Mouse (Mus musculus) thymus, adult 2 months (tissue): ENCODE measurements around the gene Mdh1.

ENCODE experiments used
- CTCF ChIP-seq: fragments of 200-500 bp; IDR thresholded peaks from 2 replicates; pipeline ENCODE4 v1.5.1; 2012; ENCODE audit warnings: mild to moderate bottlenecking, control low read depth, low read length, moderate library complexity, borderline replicate concordance; ENCODE audit not compliant: control insufficient read depth, poor library complexity, insufficient read depth; ENCODE audit errors: extremely low read depth
- POLR2A ChIP-seq: fragments of 200-500 bp; IDR thresholded peaks from 2 replicates; pipeline ENCODE4 v1.6.1; 2012; ENCODE audit warnings: mild to moderate bottlenecking, low read length, control low read depth, moderate library complexity; ENCODE audit not compliant: control insufficient read depth, poor library complexity, insufficient read depth; ENCODE audit errors: extremely low read depth

DNA sequence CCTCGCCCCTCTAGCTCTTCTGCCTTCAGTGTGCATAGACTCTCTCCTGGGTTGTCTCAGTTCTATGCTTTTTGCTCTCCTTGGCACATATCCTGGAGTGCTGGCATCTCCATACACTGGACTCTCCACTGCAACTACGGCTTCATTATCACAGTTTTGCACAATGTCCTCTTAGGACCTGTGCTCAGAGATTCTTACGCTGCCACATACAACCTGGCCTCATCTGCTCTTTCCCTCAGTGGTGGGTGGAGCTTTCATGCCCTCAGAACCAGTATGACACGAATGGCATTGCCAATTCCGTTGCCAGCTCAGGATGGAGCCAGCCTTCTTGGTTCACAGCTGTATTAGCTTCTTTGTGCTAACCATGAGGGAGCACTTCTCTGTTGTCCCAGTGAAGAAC lies 29.4 kb downstream of the Mdh1 start:
- TF ChIP-seq CTCF (no peak), POLR2A (no peak)
